Mouse (Mus musculus): ENCODE results near the gene Gm42906.

DNA sequence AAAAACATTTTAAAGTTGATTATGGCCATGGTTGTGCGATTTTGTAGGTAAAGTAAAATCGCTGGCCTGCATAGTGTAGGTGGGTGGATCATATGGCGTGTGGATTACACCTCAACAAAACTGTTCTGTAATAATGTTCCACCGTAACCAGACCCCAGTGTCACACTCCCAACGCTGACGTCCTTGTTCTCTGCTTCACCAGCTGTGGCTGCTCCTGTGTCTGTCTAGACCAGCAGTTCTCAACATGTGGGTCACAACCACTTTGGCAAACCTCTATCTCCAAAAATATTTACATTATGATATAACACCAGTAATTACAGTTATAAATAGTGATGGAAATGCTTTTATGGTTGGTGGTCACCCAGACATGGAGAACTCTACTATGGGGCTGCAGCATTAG, 150.0 kb downstream of the Gm42906 start:
- TF ChIP-seq CTCF (IDR thresholded peaks at IDR 0.05; ENCODE audit: low read depth) (no peak), EP300 (IDR thresholded peaks at IDR 0.05; ENCODE audit: low read depth) (no peak)

All from liver, postnatal 0 days (tissue).